Mouse (Mus musculus) 3134 (cell line): ENCODE results near the gene Rev1.
A peak's percentile ranks its signal among the peaks of the same experiment; 100 is the strongest.
"Not testable (repeated sequence)": the region's sequence is repeated elsewhere in the genome, so short reads cannot be mapped to it uniquely, and the experiment has no call there.

Source experiments
- DNase-seq: peaks from one replicate; pipeline ENCODE4 v3.0.0-alpha.2; 2011; ENCODE audit warnings: low spot score; ENCODE audit not compliant: insufficient read length; ENCODE audit errors: extremely low read depth

Rev1 gene

GRCm38 (mm10) chr1:38071326-38071725 lies 58.3 kb downstream of the Rev1 start:
- no peak for DNase-seq

GRCm38 (mm10) chr1:38067276-38067675 lies 62.3 kb downstream of the Rev1 start:
- DNase-seq: no peak

DNA sequence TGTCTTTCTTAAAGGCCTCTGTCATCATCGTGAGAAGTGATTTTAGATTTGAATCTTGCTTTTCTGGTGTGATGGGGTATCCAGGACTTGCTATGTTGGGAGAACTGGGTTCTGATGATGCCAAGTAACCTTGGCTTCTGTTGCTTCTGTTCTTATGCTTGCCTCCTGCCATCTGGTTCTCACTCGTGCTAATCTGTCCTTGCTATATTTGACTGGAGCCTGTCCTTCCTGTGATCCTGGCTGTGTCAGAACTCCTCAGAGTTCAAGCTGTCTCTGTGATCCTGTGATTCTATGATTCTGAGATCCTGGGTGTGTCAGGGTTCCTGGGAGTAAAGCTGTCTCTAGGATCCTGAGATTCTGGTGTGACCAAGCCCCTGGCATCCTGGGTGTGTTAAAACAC lies 67.4 kb downstream of the Rev1 start:
- DNase-seq: not testable (repeated sequence)

DNA sequence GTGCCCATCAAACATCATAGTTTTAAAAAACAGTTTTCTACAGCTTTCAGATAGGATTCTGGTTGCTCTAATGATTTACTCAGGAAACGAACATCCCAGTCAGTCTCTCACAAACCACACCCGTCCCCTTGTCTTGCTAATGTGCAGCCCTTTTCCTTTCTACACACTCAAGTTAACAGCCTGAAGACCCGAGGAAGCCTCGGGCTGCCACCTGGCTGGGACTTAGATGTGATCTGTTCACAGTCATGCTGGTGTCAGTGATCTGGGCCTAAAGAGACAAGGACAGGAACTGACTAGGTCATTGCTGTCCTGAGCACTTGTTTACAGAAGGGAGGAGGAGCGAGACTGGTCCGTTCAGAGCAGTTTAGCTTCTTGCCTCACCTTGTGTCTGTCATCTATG lies 71.2 kb downstream of the Rev1 start:
- DNase-seq: no peak

DNA sequence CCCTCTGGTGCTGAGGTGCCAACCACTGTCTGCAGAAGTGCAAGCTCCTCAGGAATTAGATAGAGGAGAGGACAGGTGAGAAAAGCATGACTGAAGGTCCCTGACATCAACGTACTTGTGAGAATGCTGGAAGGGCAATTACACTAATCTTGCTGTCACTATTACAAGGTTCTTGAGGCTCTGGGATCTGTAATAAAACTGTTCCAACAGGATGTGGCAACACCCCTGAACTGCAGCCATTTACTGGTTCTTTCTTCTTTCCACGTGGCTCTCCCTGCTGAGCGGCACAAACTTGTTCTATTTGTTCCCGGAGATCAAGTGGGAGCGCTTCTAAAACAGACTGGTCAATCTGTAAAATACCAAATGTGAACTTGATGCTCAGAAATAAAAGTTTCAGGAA lies 74.4 kb downstream of the Rev1 start:
- DNase-seq: no peak

DNA sequence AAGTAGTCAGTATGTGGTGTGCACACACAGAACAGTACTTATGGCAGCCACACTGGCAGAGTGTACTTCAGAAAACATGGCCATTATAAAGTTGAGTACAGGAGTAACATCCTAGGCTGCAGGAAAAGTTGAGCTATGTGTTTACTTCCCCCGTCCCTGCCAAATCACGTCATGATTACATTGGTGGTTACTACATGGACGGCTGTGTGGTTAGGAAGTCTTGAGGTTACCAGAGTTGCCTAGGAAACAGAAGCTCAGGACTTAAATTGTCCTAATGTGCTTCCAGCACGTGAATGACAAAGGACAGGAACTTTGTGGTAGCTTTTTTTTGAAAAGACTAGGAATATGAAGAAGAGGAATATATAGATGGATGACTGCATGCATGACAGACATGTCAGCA lies 80.0 kb downstream of the Rev1 start:
- DNase-seq: no peak

DNA sequence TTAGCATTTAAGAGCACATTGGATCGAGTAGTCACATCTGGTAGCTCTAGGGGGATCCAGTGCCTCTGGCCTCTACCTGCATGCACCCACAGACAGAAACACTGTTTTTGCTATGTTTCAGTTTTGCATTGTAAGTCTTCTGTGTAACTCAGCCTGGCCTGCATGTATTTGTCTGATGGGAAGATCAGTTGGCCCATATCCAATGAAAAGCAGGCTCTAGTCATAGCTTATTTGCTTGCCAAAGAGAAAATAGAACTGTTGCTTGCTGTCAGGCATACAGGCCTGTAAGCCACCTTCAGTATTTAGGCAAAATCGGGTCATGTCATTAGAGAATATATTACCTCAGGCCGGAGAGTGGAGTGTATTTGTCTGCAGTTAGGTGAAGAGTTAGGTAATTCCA lies 81.5 kb downstream of the Rev1 start:
- no peak for DNase-seq

DNA sequence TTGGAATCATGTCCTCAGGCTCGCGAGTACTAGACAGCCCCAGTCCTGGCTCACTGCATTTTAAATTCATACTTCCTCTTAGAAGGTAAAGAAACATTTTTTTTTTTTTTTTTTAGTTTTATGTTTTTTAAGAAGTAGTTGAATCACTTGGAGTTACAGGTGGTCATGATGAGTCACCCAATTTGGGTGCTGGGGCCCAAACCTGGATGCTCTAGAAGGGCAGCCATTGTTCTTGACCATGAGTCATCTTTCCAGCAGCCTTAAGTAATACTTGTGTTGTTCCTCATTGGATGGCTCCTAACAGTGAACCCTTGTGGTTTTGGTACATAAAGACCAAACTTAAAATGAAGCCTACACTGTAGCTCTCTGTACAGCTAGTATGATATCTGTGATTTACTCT lies 90.7 kb downstream of the Rev1 start:
- DNase-seq: peak; percentile 34

DNA sequence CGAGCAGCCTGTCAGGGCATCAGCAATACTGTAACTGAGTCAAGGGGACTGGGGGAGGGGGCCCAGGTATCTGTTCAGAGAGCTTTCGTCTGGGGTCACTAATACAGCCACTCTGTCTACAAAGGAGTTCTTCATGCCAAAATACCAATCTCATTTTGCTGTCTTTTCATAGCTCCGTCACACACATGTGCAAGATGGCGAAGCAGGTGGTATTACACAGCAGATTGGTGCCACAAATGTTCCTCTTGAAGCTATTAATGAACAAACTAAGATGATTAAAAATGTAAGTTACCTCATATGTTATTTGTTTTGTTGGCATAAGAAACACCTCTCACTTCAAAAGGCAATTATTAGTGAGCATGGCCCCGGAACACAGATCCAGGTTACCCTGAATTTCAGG lies 92.2 kb downstream of the Rev1 start:
- no peak for DNase-seq

DNA sequence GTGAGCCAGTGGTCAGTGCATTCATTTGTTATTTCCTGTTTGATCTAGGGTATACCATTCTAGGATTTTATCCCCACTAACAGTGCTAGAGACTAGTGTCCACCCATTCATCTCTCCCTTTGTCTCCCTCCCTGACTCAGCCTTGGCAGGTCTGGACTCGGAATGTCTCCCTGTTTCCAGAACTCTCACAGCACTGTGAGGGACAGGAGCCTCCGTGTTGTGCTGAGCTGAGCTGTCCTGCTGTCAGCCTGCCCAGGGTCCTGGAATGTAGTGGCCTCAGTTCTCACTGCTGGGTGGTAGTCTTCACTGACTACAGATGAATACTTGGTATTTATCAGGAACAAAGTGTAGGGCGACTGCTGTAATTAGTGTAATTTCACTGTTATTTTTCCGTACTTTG lies 94.1 kb downstream of the Rev1 start:
- DNase-seq: no peak

DNA sequence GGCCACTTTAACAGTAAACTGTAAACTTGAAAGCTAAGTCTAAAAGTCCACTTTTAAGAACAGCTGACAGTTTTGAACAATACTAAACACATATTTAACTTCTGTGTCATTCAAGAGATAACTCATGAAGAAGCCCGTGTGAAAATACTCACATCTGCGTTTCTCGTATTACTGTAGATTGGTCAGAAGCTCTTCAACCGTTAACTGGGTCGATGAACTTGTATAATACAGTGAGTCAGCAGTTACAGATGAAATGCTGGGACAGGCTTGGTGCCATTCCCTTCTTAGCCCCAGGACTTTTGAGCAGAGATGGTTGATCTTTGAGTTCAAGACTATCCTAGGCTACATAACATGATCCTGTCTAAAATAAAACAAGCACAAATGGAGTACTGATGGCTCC lies 98.2 kb downstream of the Rev1 start:
- DNase-seq: no peak

GRCm38 (mm10) chr1:38027301-38027700 lies 102.3 kb downstream of the Rev1 start:
- no peak for DNase-seq

DNA sequence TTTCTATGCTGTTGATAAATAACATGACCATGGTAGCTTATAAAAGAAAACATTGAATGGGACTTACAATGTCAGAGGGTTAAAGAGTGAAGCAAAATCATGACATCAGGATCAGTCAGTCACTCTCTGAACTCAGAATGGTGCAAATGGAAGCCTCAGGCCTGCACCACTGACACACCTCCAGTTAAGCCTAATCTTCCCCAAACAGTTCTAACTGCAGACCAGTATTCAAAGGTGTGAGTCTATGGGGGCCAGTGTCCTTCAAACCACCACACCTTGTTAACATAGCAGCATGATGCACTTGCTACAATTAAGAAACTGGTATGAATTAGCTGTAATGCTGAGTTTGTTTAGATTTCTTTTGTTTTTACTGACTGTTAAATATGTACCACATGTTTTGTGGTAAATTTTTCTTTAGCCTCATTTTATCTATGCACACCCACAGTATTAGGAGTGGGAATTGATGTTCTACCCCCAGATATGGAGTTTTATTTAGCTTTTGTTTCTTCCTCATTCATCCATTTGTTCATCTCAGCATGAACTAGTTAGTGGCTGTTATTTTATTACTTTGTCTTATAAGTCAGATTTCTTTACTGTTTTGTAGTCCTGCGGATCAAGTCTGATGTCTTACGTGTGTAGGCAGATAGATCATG lies 114.9 kb downstream of the Rev1 start:
- DNase-seq: no peak

DNA sequence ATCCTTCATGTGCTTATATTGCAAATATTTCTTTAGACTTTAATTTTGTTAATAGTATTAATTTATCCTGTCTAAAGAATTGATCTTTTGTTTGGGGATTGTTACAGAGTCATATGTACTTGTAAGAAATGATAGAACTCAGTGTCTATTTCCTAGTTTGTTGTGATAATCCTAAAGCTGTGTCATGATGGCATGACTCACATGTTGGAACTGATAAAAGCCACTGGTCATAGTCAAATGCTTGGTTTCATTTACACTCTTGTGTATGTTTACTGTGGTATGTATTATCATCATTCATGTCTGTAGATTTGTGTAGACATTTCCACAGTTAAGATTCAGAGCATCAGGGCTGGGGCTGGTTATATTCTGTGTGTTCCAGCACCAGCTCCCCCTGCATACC lies 117.1 kb downstream of the Rev1 start:
- no peak for DNase-seq

DNA sequence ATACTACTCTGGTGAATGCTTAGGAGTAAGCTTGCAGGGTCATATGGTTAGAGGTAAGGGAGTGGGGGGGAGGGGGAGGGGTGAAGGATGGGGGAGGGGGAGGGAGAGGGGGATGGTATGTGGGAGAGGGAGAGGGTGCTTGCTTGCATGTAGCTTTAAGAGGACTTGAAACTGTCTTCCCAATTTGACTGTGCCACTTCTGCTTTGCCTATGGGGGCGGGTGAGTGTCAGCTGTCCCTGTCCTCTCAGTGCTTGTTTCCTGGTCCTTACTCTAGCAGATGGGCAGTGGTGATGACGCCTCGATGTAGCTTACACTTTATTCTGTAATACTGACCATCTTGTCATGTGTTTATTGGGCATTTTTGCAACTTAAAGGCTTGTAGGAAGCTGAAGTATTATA lies 117.5 kb downstream of the Rev1 start:
- DNase-seq: no peak

- no peak for DNase-seq
Measured at GRCm38 (mm10) chr1:38011647-38012046, 118.0 kb downstream of the Rev1 start.

GRCm38 (mm10) chr1:38006741-38007140 lies 122.9 kb downstream of the Rev1 start:
- no peak for DNase-seq

DNA sequence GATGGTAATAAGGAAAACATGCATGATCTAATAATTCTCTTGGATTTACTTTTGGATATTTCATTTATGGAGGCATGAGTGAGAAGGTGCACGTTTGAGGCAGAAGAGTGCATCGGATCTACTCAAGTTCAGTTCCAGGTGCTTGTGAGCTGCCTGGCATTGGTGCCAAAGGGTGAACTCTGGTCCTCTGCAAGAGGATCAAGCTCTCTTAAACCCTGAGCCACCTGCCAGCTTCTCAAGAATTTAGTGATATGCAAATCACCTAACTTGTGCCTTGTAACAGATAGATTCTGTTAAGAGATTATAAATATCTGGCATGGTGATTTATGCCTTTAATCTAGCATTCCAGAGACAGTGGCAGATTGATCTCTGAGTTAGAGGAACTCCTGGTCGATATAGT lies 126.6 kb downstream of the Rev1 start:
- no peak for DNase-seq
